Mouse (Mus musculus): ENCODE data around the gene Vash1.

DNA sequence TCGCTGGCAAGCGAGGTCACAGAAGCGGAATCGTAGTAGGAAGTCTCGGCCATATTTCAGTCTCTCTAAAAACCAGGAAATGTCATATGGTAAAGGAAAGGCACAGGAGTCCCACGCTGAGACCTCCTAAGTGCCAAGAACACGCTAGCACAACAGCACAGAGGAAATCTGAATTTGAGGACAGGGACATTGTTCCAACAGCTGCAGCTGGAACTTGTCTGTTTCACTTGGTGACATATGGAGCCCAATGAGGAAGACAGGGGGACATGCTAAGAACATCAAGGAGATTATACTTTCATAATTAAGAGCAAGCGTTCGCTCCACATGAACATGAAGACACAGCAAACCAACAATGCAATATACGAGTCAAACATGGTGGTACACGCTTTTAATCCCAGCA lies 38.5 kb downstream of the Vash1 start:
- TF ChIP-seq CEBPB (IDR thresholded peaks at IDR 0.05; ENCODE audit: insufficient read depth, poor library complexity, severe bottlenecking) (no peak), POLR2A (IDR thresholded peaks at IDR 0.05; ENCODE audit: insufficient read length, low read depth) (no peak), REST (IDR thresholded peaks at IDR 0.05; ENCODE audit: insufficient read depth, insufficient read length) (no peak), MAX (IDR thresholded peaks at IDR 0.05; ENCODE audit: low read depth) (no peak), MYOG (IDR thresholded peaks at IDR 0.05; ENCODE audit: control insufficient read depth in 1 of 3, insufficient read depth in 1 of 3, insufficient read length in 2 of 3, low read depth in 2 of 3) (no peak), POLR2AphosphoS2 (IDR thresholded peaks at IDR 0.05; ENCODE audit: insufficient read length, low read depth) (no peak), TCF3 (IDR thresholded peaks at IDR 0.05; ENCODE audit: insufficient read length, low read depth) (no peak), USF1 (IDR thresholded peaks at IDR 0.05; ENCODE audit: low read depth) (no peak), E2F4 (IDR thresholded peaks at IDR 0.05; ENCODE audit: insufficient read depth) (no peak), MYOD1 (IDR thresholded peaks at IDR 0.05; ENCODE audit: control insufficient read depth in 1 of 3, insufficient read length in 2 of 3, low read depth in 2 of 3) (no peak), TCF12 (IDR thresholded peaks at IDR 0.05; ENCODE audit: insufficient read depth, poor library complexity, severe bottlenecking) (no peak)
